Mouse (Mus musculus): ENCODE data around the gene Inhbb. TPM values are rescaled to one million over a fixed set of nuclear protein-coding genes. Genes with fewer than 3 reads are reported as not detected.
A peak's percentile ranks its signal among the peaks of the same experiment; 100 is the strongest.

Inhbb gene
- polyA plus RNA-seq, 1 experiment from 2014 or later: 0.05 TPM

GRCm38 (mm10) chr1:119442901-119443300 is 20.9 kb upstream of the Inhbb start:
- WGBS: 91% methylated on average over 9 of the region's 9 CpGs
- Histone ChIP-seq H3K9me3 (no peaks in the 10 kb centered on the region), H3K4me3 (no peak overlapping the region), H3K27ac (no peak overlapping the region), H3K27me3 (ENCODE audit: poor library complexity, severe bottlenecking) (no peaks in the 10 kb centered on the region), H3K36me3 (replicated peaks) (no peaks in the 10 kb centered on the region), H3K4me1 (no peaks in the 10 kb centered on the region)
- DNase-seq (ENCODE audit: extremely low spot score, low spot score): no peak

- no peak for DNase-seq (ENCODE audit: extremely low spot score, low spot score)
- H3K9me3 ChIP-seq: no peaks in the 10 kb centered on the region
- no peaks in the 10 kb centered on the region for H3K4me1 ChIP-seq
- 93% methylated on average over 9 of the region's 9 CpGs for WGBS
- no peak overlapping the region for H3K4me3 ChIP-seq
- no peaks in the 10 kb centered on the region for H3K36me3 ChIP-seq (replicated peaks)
- no peak overlapping the region for H3K27ac ChIP-seq
- H3K27me3 ChIP-seq (ENCODE audit: poor library complexity, severe bottlenecking): no peaks in the 10 kb centered on the region
Observed at GRCm38 (mm10) chr1:119438105-119438637, 16.1 kb upstream of the Inhbb start.

- DNase-seq (ENCODE audit: extremely low spot score, low spot score): no peak
- Histone ChIP-seq H3K4me3 (no peak overlapping the region), H3K27ac (no peak overlapping the region), H3K27me3 (ENCODE audit: poor library complexity, severe bottlenecking) (no peaks in the 10 kb centered on the region), H3K9me3 (no peaks in the 10 kb centered on the region), H3K36me3 (replicated peaks) (no peaks in the 10 kb centered on the region), H3K4me1 (no peaks in the 10 kb centered on the region)
- WGBS: 88% methylated on average over 6 of the region's 6 CpGs
Observed at GRCm38 (mm10) chr1:119437401-119437800, 15.4 kb upstream of the Inhbb start.

GRCm38 (mm10) chr1:119424141-119424860 is 2.3 kb upstream of the Inhbb start:
- H3K27me3 ChIP-seq (ENCODE audit: poor library complexity, severe bottlenecking): peaks cover 72% of the 10 kb centered on the region
- no peak overlapping the region for H3K4me3 ChIP-seq
- no peaks in the 10 kb centered on the region for H3K9me3 ChIP-seq
- peaks cover 35% of the 10 kb centered on the region for H3K4me1 ChIP-seq
- 41% methylated on average over 6 of the region's 6 CpGs for WGBS
- no peaks in the 10 kb centered on the region for H3K36me3 ChIP-seq (replicated peaks)
- no peak overlapping the region for H3K27ac ChIP-seq
- DNase-seq (ENCODE audit: extremely low spot score, low spot score): no peak

GRCm38 (mm10) chr1:119423510-119423909 is 1.5 kb upstream of the Inhbb start:
- no peaks in the 10 kb centered on the region for H3K36me3 ChIP-seq (replicated peaks)
- WGBS: 5% methylated on average over 14 of the region's 14 CpGs
- H3K27me3 ChIP-seq (ENCODE audit: poor library complexity, severe bottlenecking): peaks cover 80% of the 10 kb centered on the region
- H3K4me1 ChIP-seq: peaks cover 43% of the 10 kb centered on the region
- peak; percentile 53 for DNase-seq (ENCODE audit: extremely low spot score, low spot score)
- H3K4me3 ChIP-seq: no peak overlapping the region
- no peak overlapping the region for H3K27ac ChIP-seq
- no peaks in the 10 kb centered on the region for H3K9me3 ChIP-seq

GRCm38 (mm10) chr1:119422460-119423015 is 490 bp upstream of the Inhbb start:
- under 1% methylated on average over 31 of the region's 32 CpGs for WGBS
- H3K27me3 ChIP-seq (ENCODE audit: poor library complexity, severe bottlenecking): peaks cover 90% of the 10 kb centered on the region
- peak overlapping the region; percentile 66 for H3K4me3 ChIP-seq
- DNase-seq (ENCODE audit: extremely low spot score, low spot score): no peak
- no peaks in the 10 kb centered on the region for H3K36me3 ChIP-seq (replicated peaks)
- H3K27ac ChIP-seq: no peak overlapping the region
- no peaks in the 10 kb centered on the region for H3K9me3 ChIP-seq
- H3K4me1 ChIP-seq: peaks cover 51% of the 10 kb centered on the region

- H3K9me3 ChIP-seq: no peaks in the 10 kb centered on the region
- peak overlapping the region; percentile 66 for H3K4me3 ChIP-seq
- H3K27me3 ChIP-seq (ENCODE audit: poor library complexity, severe bottlenecking): peaks cover 100% of the 10 kb centered on the region
- H3K27ac ChIP-seq: peak overlapping the region; percentile 69
- WGBS: 1% methylated on average over 64 of the region's 78 CpGs
- DNase-seq (ENCODE audit: extremely low spot score, low spot score): peak; percentile 55
- H3K36me3 ChIP-seq (replicated peaks): no peaks in the 10 kb centered on the region
- H3K4me1 ChIP-seq: peaks cover 51% of the 10 kb centered on the region
Observed at GRCm38 (mm10) chr1:119420984-119421575, 968 bp downstream of the Inhbb start.

GRCm38 (mm10) chr1:119420189-119420983 is 1.7 kb downstream of the Inhbb start:
- Histone ChIP-seq H3K36me3 (replicated peaks) (no peaks in the 10 kb centered on the region), H3K4me3 (peak overlapping the region; percentile 66), H3K9me3 (no peaks in the 10 kb centered on the region), H3K27ac (peak overlapping the region; percentile 56; the same call in 1 of the 2 replicates), H3K27me3 (ENCODE audit: poor library complexity, severe bottlenecking) (peaks cover 96% of the 10 kb centered on the region), H3K4me1 (peaks cover 51% of the 10 kb centered on the region)
- DNase-seq (ENCODE audit: extremely low spot score, low spot score): peak; percentile 43
- WGBS: 2% methylated on average over 76 of the region's 76 CpGs

- H3K9me3 ChIP-seq: no peaks in the 10 kb centered on the region
- peaks cover 51% of the 10 kb centered on the region for H3K4me1 ChIP-seq
- peak; percentile 47 for DNase-seq (ENCODE audit: extremely low spot score, low spot score)
- H3K4me3 ChIP-seq: peak overlapping the region; percentile 66
- 2% methylated on average over 29 of the region's 29 CpGs for WGBS
- H3K27ac ChIP-seq: 0 out of 2 replicates have a peak overlapping the region, but pooled peaks have one; percentile 48
- no peaks in the 10 kb centered on the region for H3K36me3 ChIP-seq (replicated peaks)
- peaks cover 96% of the 10 kb centered on the region for H3K27me3 ChIP-seq (ENCODE audit: poor library complexity, severe bottlenecking)
Observed at GRCm38 (mm10) chr1:119419151-119420105, 2.6 kb downstream of the Inhbb start.

- H3K4me3 ChIP-seq: no peak overlapping the region
- H3K27ac ChIP-seq: no peak overlapping the region
- WGBS: 62% methylated on average over 8 of the region's 8 CpGs
- no peak for DNase-seq (ENCODE audit: extremely low spot score, low spot score)
- no peaks in the 10 kb centered on the region for H3K9me3 ChIP-seq
- no peaks in the 10 kb centered on the region for H3K36me3 ChIP-seq (replicated peaks)
- H3K4me1 ChIP-seq: peaks cover 51% of the 10 kb centered on the region
- peaks cover 95% of the 10 kb centered on the region for H3K27me3 ChIP-seq (ENCODE audit: poor library complexity, severe bottlenecking)
Observed at GRCm38 (mm10) chr1:119417991-119418390, 4.1 kb downstream of the Inhbb start.

- Histone ChIP-seq H3K4me1 (peaks cover 48% of the 10 kb centered on the region), H3K4me3 (no peak overlapping the region), H3K27ac (no peak overlapping the region), H3K9me3 (no peaks in the 10 kb centered on the region), H3K36me3 (replicated peaks) (no peaks in the 10 kb centered on the region), H3K27me3 (ENCODE audit: poor library complexity, severe bottlenecking) (peaks cover 91% of the 10 kb centered on the region)
- WGBS: 76% methylated on average over 20 of the region's 20 CpGs
- no peak for DNase-seq (ENCODE audit: extremely low spot score, low spot score)
Observed at GRCm38 (mm10) chr1:119417542-119417941, 4.5 kb downstream of the Inhbb start.
